Mouse (Mus musculus) liver, embryonic 14.5 days (tissue): Measurements from ENCODE around the gene Zbtb25. TPM values are rescaled to one million over a fixed set of nuclear protein-coding genes. Genes with fewer than 3 reads are reported as not detected.

Experiments used
- ATAC-seq: fragments of 200-750 bp; cut with Nextera tagmentation; 2 replicates; pipeline ENCODE4 v1.8.0; 2017; ENCODE audit warnings: moderate number of reproducible peaks, mild to moderate bottlenecking, moderate library complexity; ENCODE audit not compliant: insufficient read depth
- DNase-seq, 3 experiments: peaks; one replicate each; pipeline ENCODE4 v3.0.0-alpha.2; 2012 to 2013; ENCODE audit warnings: low read depth in 3 of 3, low spot score in 3 of 3
- H3K27ac ChIP-seq: fragments of 300-500 bp; sonication (generic); 2 replicates; pipeline ENCODE4 v1.5.1; 2014; ENCODE audit warnings: moderate library complexity, mild to moderate bottlenecking, control low read depth, inconsistent platforms
- H3K27me3 ChIP-seq: fragments of 300-500 bp; sonication (generic); 2 replicates; pipeline ENCODE4 v1.6.1; 2014; ENCODE audit warnings: mild to moderate bottlenecking, low read length, moderate library complexity; ENCODE audit not compliant: control insufficient read depth, insufficient read depth
- H3K36me3 ChIP-seq: fragments of 300-500 bp; sonication (generic); replicated peaks from 2 replicates; pipeline ENCODE4 v1.6.1; 2014; ENCODE audit warnings: low read depth; ENCODE audit not compliant: control insufficient read depth, insufficient read depth
- H3K4me1 ChIP-seq, 2 experiments: fragments of 200-500 bp in 1 of 2; fragments of 300-500 bp in 1 of 2; sonication (generic) in 1 of 2; replicated peaks; 2 replicates each; pipeline ENCODE4 v1.6.1; 2012 to 2014; ENCODE audit warnings: antibody characterized with exemption in 1 of 2, inconsistent platforms in 1 of 2, low read length in 1 of 2; ENCODE audit not compliant: control insufficient read depth in 2 of 2, insufficient read depth in 2 of 2
- H3K4me2 ChIP-seq: fragments of 300-500 bp; sonication (generic); 2 replicates; pipeline ENCODE4 v1.6.1; 2014; ENCODE audit warnings: low read depth, mild to moderate bottlenecking, control low read depth, moderate library complexity
- H3K4me3 ChIP-seq, 2 experiments: fragments of 200-500 bp in 1 of 2; fragments of 300-500 bp in 1 of 2; sonication (generic) in 1 of 2; 2 replicates each; pipeline ENCODE4 v1.5.1; 2012 to 2014; ENCODE audit warnings: low read depth in 2 of 2, low read length in 2 of 2, mild to moderate bottlenecking in 2 of 2, control low read depth in 1 of 2, inconsistent platforms in 1 of 2, moderate library complexity in 1 of 2; ENCODE audit not compliant: insufficient read depth in 1 of 2
- H3K9ac ChIP-seq: fragments of 300-500 bp; sonication (generic); replicated peaks from 2 replicates; pipeline ENCODE4 v1.6.1; 2014; ENCODE audit warnings: mild to moderate bottlenecking, control low read depth, moderate library complexity
- H3K9me3 ChIP-seq: fragments of 300-500 bp; sonication (generic); 2 replicates; pipeline ENCODE4 v1.6.1; 2016; ENCODE audit warnings: low read length, mixed read lengths; ENCODE audit not compliant: control insufficient read depth
- CTCF ChIP-seq: IDR thresholded peaks from 2 replicates; pipeline ENCODE4 v1.5.1; 2016; ENCODE audit warnings: antibody characterized with exemption, low read depth, control low read depth
- EP300 ChIP-seq: IDR thresholded peaks from 2 replicates; pipeline ENCODE4 v1.6.1; 2016; ENCODE audit warnings: antibody characterized with exemption, low read depth
- WGBS: fragments of 180-500 bp; shearing (Covaris S2); extraction: QIAGEN DNeasy Blood & Tissue Kit; methylation state at CpG from one replicate; pipeline ENCODE4 v1.1.7; 2014; ENCODE audit not compliant: insufficient replicate concordance; 5-methylcytosine and 5-hydroxymethylcytosine counted together
- polyA plus RNA-seq, 2 experiments: library from polyadenylated mRNA; depleted of rRNA in 1 of 2; stranded (reverse) in 1 of 2; unstranded in 1 of 2; fragments of >200 nt; fragmentation: Nextera tagmentation in 1 of 2; extraction: Ambion mirVana in 1 of 2; gene quantifications; 2 replicates each; pipeline versions ENCODE4 v1.2.1 to v1.2.3; 2012 to 2014

Gene Zbtb25
- polyA plus RNA-seq, 2 experiments = 5.1 to 7.2 TPM

- Histone ChIP-seq H3K4me1 (peaks cover 0 to 14% of the 10 kb centered on the region in 2 experiments; a peak in 3 of 4 replicates), H3K9me3 (no peaks in the 10 kb centered on the region), H3K9ac (no peak overlapping the region), H3K4me2 (no peak overlapping the region), H3K36me3 (no peaks in the 10 kb centered on the region), H3K27me3 (peaks cover 36% of the 10 kb centered on the region), H3K27ac (no peak overlapping the region), H3K4me3 (no peak overlapping the region)
- ATAC-seq (no peak), DNase-seq (no peak)
- 46% methylated on average over 1 of the region's 1 CpGs for WGBS
- no peak for TF ChIP-seq EP300
- TF ChIP-seq CTCF = no peak
Observed at GRCm38 (mm10) chr12:76407184-76407583, 37.8 kb upstream of the Zbtb25 start.

- Histone ChIP-seq H3K9ac (no peak overlapping the region), H3K27ac (no peak overlapping the region), H3K27me3 (peaks cover 36% of the 10 kb centered on the region), H3K4me2 (peak overlapping the region; percentile 97), H3K4me1 (peaks cover 0 to 14% of the 10 kb centered on the region in 2 experiments), H3K9me3 (no peaks in the 10 kb centered on the region), H3K36me3 (no peaks in the 10 kb centered on the region), H3K4me3 (peak overlapping the region; percentile 11 to 18; a peak in 3 of 4 replicates)
- no peak for ATAC-seq
- no peak for DNase-seq
- 4% methylated on average over 23 of the region's 23 CpGs for WGBS
- TF ChIP-seq EP300 = no peak
- TF ChIP-seq CTCF = no peak
Observed at GRCm38 (mm10) chr12:76405971-76406370, 36.6 kb upstream of the Zbtb25 start.

- peaks cover 36% of the 10 kb centered on the region for H3K27me3 ChIP-seq
- peak overlapping the region; percentile 18 to 86; a peak in 3 of 4 replicates for H3K4me3 ChIP-seq
- H3K9ac ChIP-seq = no peak overlapping the region
- DNase-seq (no peak), ATAC-seq (no peak)
- no peaks in the 10 kb centered on the region for H3K36me3 ChIP-seq
- H3K4me2 ChIP-seq = peak overlapping the region; percentile 97
- H3K4me1 ChIP-seq = peaks cover 0 to 14% of the 10 kb centered on the region in 2 experiments
- no peaks in the 10 kb centered on the region for H3K9me3 ChIP-seq
- no peak overlapping the region for H3K27ac ChIP-seq
- 6% methylated on average over 64 of the region's 64 CpGs for WGBS
- TF ChIP-seq EP300 = no peak
Observed at GRCm38 (mm10) chr12:76405183-76405970, 36.0 kb upstream of the Zbtb25 start.

GRCm38 (mm10) chr12:76404836-76405182 is 35.4 kb upstream of the Zbtb25 start:
- H3K27me3 ChIP-seq = peaks cover 36% of the 10 kb centered on the region
- peaks cover 0 to 14% of the 10 kb centered on the region in 2 experiments for H3K4me1 ChIP-seq
- peak overlapping the region; percentile 74 to 86; a peak in 3 of 4 replicates for H3K4me3 ChIP-seq
- H3K9ac ChIP-seq = no peak overlapping the region
- 9% methylated on average over 20 of the region's 20 CpGs for WGBS
- H3K27ac ChIP-seq = no peak overlapping the region
- no peaks in the 10 kb centered on the region for H3K36me3 ChIP-seq
- H3K9me3 ChIP-seq = no peaks in the 10 kb centered on the region
- peak overlapping the region; percentile 97 for H3K4me2 ChIP-seq
- TF ChIP-seq CTCF (no peak), EP300 (no peak)
- DNase-seq = no peak
- ATAC-seq = no peak

GRCm38 (mm10) chr12:76403886-76404537 is 34.6 kb upstream of the Zbtb25 start, which contains the start of gene Hspa2:
Hspa2 (plus strand) TSS chr12:76404176.
- WGBS = under 1% methylated on average over 54 of the region's 54 CpGs

More at GRCm38 (mm10) chr12:76403886-76404537, 34.6 kb upstream of the Zbtb25 start, which contains the start of gene Hspa2:
- TF ChIP-seq CTCF (no peak), EP300 (no peak)
- H3K9ac ChIP-seq = peak within 1 kb of the TSS; percentile 78
- H3K27me3 ChIP-seq = peaks cover 36% of the 10 kb centered on the region
- H3K9me3 ChIP-seq = no peaks in the 10 kb centered on the region
- no peaks in the 10 kb centered on the region for H3K36me3 ChIP-seq
- H3K4me3 ChIP-seq = peak within 1 kb of the TSS; percentile 74 to 86
- peak within 1 kb of the TSS; percentile 46 for H3K27ac ChIP-seq
- H3K4me1 ChIP-seq = peaks cover 0 to 14% of the 10 kb centered on the region in 2 experiments
- H3K4me2 ChIP-seq = peak within 1 kb of the TSS; percentile 97
- DNase-seq (peak; percentile 95 to 96 (median 95)), ATAC-seq (peak; percentile 91)
